Mouse (Mus musculus) neural tube, embryonic 13.5 days (tissue): ENCODE measurements around the gene Mlycd. TPM values are rescaled to one million over a fixed set of nuclear protein-coding genes. Genes with fewer than 3 reads are reported as not detected.

Source experiments
- ATAC-seq: fragments of 200-750 bp; cut with Nextera tagmentation; 2 replicates; pipeline ENCODE4 v1.8.0; 2017; ENCODE audit warnings: low read depth, mild to moderate bottlenecking, moderate TSS enrichment, moderate library complexity
- H3K27ac ChIP-seq: fragments of 300-500 bp; sonication (generic); replicated peaks from 2 replicates; pipeline ENCODE4 v1.5.1; 2015; ENCODE audit warnings: moderate library complexity, mild to moderate bottlenecking, inconsistent platforms
- H3K27me3 ChIP-seq: fragments of 300-500 bp; sonication (generic); 2 replicates; pipeline ENCODE4 v1.6.1; 2015; ENCODE audit warnings: mild to moderate bottlenecking, inconsistent platforms
- H3K36me3 ChIP-seq: fragments of 300-500 bp; sonication (generic); 2 replicates; pipeline ENCODE4 v1.6.1; 2015; ENCODE audit warnings: mild to moderate bottlenecking, inconsistent platforms
- H3K4me1 ChIP-seq: fragments of 300-500 bp; sonication (generic); replicated peaks from 2 replicates; pipeline ENCODE4 v1.6.1; 2015; ENCODE audit warnings: inconsistent platforms
- H3K4me2 ChIP-seq: fragments of 300-500 bp; sonication (generic); 2 replicates; pipeline ENCODE4 v1.6.1; 2015; ENCODE audit warnings: inconsistent platforms, mild to moderate bottlenecking, moderate library complexity
- H3K4me3 ChIP-seq: fragments of 300-500 bp; sonication (generic); 2 replicates; pipeline ENCODE4 v1.5.1; 2015; ENCODE audit warnings: mild to moderate bottlenecking, inconsistent platforms
- H3K9ac ChIP-seq: fragments of 300-500 bp; sonication (generic); 2 replicates; pipeline ENCODE4 v1.6.1; 2015; ENCODE audit warnings: moderate library complexity, mild to moderate bottlenecking, inconsistent platforms
- H3K9me3 ChIP-seq: fragments of 300-500 bp; sonication (generic); 2 replicates; pipeline ENCODE4 v1.6.1; 2016; ENCODE audit warnings: inconsistent platforms
- WGBS: fragments of 180-500 bp; shearing (Covaris S2); methylation state at CpG from one replicate; pipeline ENCODE4 v1.1.7; 2015; 5-methylcytosine and 5-hydroxymethylcytosine counted together
- polyA plus RNA-seq: library from polyadenylated mRNA; unstranded; fragments of >200 nt; fragmentation: Nextera tagmentation; extraction: Ambion mirVana; gene quantifications from 2 replicates; pipeline ENCODE4 v1.2.1, GENCODE M21; 2015

The Mlycd gene
- polyA plus RNA-seq, 1 experiment from 2014 or later = 15.6 TPM

DNA sequence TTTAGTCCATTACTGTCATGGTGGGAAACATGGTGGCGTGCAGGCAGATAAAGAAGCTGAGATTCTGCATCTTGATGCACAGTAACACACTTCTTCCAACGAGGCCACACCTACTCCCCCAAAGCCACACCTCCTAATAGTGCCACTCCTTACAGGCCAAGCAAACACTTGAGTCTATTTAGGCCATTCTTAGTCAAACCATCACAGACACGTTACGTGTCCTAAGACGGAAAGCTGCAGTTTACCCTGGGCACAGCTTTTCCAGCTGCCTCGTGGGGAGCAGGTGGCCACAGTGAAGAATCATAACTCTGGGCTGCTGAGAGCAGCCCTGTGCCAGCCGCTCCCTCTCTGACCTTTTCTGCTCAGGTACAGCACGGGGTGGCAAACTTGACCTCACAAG is 13.6 kb downstream of the Mlycd start:
- H3K9ac ChIP-seq = no peak overlapping the region
- H3K36me3 ChIP-seq = peaks cover 73% of the 10 kb centered on the region
- H3K4me1 ChIP-seq = peaks cover 4% of the 10 kb centered on the region; the same call in 1 of the 2 replicates
- H3K4me2 ChIP-seq = no peak overlapping the region
- no peaks in the 10 kb centered on the region for H3K9me3 ChIP-seq
- 0 out of 2 replicates have a peak, but pooled peaks cover 6% of the 10 kb centered on the region for H3K27me3 ChIP-seq
- no peak overlapping the region for H3K27ac ChIP-seq
- no peak overlapping the region for H3K4me3 ChIP-seq
- WGBS = 71% methylated on average over 8 of the region's 8 CpGs
- ATAC-seq = no peak

DNA sequence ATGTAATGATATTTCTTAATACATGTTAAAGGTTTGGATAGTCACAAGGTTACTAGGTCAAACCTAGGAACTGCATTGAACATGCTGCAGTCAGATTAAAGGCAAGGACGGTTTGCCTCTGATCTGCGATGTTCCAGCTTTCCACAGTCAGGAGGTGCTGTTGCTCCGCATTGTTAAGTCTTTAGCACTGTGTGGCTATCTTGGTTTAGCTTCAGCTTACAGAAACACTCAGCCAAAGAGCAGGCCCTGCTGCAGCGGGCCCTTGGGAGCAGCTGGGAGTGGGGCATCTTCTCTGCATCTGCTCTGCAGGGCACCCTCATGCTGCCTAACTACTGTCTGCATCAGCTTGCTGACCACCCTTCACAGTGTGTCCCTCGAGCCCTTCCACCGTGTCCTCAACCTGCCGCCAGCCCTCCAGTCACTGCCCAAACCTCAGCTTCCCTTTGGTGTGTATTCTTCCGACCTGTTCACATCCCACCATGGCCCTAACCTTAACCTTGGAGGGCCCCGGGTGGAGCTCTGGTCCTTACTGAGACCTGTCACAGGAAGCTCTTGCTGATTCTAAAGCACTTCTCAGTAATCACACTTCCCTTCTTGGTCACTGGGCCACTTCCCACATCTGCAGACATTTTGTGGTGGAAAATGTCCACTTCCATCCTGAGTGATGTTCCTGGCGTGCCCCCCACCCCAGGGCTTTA is 17.5 kb downstream of the Mlycd start:
- Histone ChIP-seq H3K4me1 (peaks cover 13% of the 10 kb centered on the region; the same call in 1 of the 2 replicates), H3K27ac (no peak overlapping the region; the same call in 1 of the 2 replicates), H3K9me3 (no peaks in the 10 kb centered on the region), H3K4me2 (no peak overlapping the region), H3K9ac (no peak overlapping the region), H3K4me3 (no peak overlapping the region), H3K36me3 (peaks cover 47% of the 10 kb centered on the region), H3K27me3 (peaks cover 15% of the 10 kb centered on the region; the same call in 1 of the 2 replicates)
- WGBS = 61% methylated on average over 10 of the region's 10 CpGs
- ATAC-seq = no peak

DNA sequence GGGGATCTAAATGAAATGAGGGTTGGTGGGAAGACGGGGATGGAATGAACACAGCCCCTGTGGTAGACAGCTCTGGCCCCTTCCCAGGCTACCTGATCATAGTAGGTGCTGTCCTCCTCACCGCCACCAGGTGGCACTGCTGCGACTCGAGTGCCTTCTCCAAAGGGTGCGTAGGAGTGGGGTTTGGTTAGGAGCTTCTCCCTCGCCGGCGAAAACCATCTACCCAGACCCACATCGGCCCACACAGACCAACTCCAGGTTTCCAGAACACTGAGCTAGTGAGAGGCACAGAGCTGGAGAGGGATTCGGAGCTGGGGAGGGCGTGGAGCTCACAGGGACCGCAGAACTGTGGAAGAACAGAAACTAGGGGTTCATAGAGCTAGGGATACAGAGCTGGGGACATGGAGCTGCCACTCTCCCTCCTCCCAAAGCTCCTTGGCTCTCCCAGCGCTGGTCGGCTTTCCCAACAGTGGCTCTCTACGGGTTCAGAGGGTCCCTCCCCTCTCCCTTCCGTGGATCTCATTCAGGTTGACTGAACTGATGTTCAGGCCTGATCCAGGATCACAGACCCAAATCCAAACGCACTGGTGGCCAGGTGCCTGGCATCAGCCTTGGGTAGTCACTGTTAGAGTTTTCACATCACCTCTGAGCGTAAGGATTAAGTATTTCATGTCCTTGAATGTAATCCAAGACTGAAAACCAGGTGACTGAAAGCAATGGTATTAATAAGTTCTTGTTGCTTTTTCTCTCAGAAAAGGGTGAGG is 18.2 kb downstream of the Mlycd start:
- no peaks in the 10 kb centered on the region for H3K9me3 ChIP-seq
- H3K4me1 ChIP-seq = peaks cover 13% of the 10 kb centered on the region; the same call in 1 of the 2 replicates
- ATAC-seq = peak; percentile 83
- peak overlapping the region; percentile 59; the same call in 1 of the 2 replicates for H3K9ac ChIP-seq
- no peak overlapping the region for H3K4me3 ChIP-seq
- no peak overlapping the region for H3K27ac ChIP-seq
- 13% methylated on average over 18 of the region's 18 CpGs for WGBS
- peaks cover 15% of the 10 kb centered on the region; the same call in 1 of the 2 replicates for H3K27me3 ChIP-seq
- peaks cover 40% of the 10 kb centered on the region for H3K36me3 ChIP-seq
- H3K4me2 ChIP-seq = peak overlapping the region; percentile 48

DNA sequence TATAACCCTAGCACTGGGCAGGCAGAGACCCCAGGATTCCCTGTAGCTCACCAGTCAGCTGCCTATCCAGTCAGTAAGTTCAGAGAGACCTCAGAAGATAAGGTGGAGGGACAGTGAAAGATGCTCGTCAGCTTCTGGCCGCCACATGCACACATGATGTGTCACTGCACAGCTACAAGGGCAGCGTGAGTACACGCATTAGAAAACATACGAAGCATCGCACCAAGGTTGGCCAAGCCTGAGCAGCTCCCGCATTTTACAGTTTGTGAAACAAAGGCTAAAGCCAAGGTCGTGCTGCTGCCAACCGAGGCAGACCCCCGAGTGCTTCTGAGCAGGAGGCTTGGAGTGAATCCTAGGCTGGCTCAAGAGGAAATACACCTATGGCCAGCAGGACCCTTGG is 18.9 kb downstream of the Mlycd start:
- Histone ChIP-seq H3K27me3 (peaks cover 15% of the 10 kb centered on the region; the same call in 1 of the 2 replicates), H3K36me3 (peaks cover 33% of the 10 kb centered on the region), H3K4me2 (no peak overlapping the region), H3K4me1 (peaks cover 13% of the 10 kb centered on the region; the same call in 1 of the 2 replicates), H3K27ac (no peak overlapping the region), H3K9ac (no peak overlapping the region), H3K9me3 (no peaks in the 10 kb centered on the region), H3K4me3 (no peak overlapping the region)
- 85% methylated on average over 10 of the region's 10 CpGs for WGBS
- no peak for ATAC-seq

DNA sequence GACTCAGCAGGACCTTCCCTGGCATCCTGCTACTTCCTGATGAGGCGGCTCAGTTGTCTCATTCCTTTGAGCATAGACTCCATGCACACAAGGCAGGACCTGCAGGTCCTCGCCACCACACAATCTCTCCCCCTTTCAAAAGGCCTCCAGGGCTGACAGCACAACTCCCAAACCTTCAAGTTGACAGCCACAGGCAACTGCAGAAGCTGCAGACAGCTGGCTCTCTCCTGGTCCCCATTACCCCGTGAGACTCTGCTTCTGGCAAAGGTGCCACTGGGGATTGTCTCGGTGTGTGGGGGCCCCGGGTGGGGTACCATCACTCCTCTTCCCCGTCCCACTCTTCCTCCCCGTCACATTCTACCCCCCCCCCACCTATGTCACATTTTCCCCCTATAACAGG is 25.6 kb downstream of the Mlycd start:
- 67% methylated on average over 7 of the region's 7 CpGs for WGBS
- Histone ChIP-seq H3K4me1 (peaks cover 18% of the 10 kb centered on the region), H3K9me3 (no peaks in the 10 kb centered on the region), H3K4me2 (no peak overlapping the region), H3K27me3 (no peaks in the 10 kb centered on the region), H3K9ac (no peak overlapping the region), H3K4me3 (no peak overlapping the region), H3K36me3 (no peaks in the 10 kb centered on the region), H3K27ac (no peak overlapping the region)
- ATAC-seq = no peak

DNA sequence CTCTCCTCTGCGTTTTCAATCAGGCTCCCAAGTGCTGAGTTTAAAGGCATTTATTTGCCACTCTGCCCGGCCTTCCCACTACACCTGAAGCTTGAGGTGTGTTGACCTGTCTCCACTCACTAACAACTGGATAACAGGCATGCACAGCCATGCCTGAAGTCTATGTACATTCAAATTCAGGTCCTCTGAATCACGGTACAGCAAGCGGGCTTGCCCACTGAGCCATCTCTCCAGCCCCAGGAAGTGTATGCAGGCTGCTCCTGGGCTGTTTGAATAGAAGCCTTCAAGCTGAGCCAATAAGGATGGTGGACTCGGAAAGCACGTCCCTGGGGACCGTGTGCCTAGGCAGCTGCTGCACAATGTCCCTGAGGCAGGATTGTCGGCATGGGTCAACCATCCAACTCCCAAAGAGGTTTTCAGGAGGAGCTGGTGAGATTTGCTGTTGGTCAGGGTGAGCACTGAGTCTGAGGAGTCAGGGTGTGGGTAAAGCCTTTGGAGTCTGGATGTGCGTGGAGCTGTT is 27.0 kb downstream of the Mlycd start:
- Histone ChIP-seq H3K27ac (no peak overlapping the region; the same call in 1 of the 2 replicates), H3K4me1 (peaks cover 12% of the 10 kb centered on the region), H3K27me3 (no peaks in the 10 kb centered on the region), H3K4me2 (no peak overlapping the region), H3K4me3 (no peak overlapping the region), H3K9ac (no peak overlapping the region), H3K36me3 (no peaks in the 10 kb centered on the region), H3K9me3 (no peaks in the 10 kb centered on the region)
- WGBS = 61% methylated on average over 9 of the region's 9 CpGs
- ATAC-seq = no peak

DNA sequence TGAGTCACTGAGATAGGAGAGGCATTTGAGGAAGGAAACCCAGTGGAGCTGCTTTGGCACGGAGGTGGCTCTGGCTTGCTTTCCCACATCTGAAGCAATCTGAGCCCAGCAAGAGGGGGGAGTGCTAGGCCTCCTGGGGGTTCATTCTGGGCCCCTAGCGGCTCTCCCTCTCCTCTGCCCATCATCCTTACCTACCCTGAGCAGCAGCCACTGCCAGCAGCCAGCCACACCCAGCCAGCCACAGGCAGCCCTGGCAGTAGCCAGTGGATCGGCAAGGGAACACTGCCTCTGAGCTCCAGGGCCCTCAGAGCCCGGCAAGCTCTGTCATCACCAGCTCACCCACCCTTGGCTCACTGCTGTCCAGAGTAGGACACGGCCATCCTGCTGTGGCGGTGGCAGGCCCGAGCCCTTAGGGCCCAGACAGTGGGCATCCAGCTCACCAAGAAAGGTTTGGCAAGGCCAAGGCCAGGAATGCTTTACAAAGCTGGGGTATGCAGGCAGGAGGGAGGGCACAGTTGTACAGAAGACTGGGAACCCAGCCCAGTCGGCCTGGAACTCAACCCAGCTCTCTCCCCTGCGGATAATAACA is 27.5 kb downstream of the Mlycd start:
- Histone ChIP-seq H3K9ac (no peak overlapping the region), H3K4me1 (peaks cover 12% of the 10 kb centered on the region), H3K9me3 (no peaks in the 10 kb centered on the region), H3K4me2 (no peak overlapping the region), H3K27ac (peak overlapping the region; percentile 28; the same call in 1 of the 2 replicates), H3K36me3 (no peaks in the 10 kb centered on the region), H3K4me3 (no peak overlapping the region), H3K27me3 (no peaks in the 10 kb centered on the region)
- WGBS = 61% methylated on average over 9 of the region's 9 CpGs
- ATAC-seq = no peak

DNA sequence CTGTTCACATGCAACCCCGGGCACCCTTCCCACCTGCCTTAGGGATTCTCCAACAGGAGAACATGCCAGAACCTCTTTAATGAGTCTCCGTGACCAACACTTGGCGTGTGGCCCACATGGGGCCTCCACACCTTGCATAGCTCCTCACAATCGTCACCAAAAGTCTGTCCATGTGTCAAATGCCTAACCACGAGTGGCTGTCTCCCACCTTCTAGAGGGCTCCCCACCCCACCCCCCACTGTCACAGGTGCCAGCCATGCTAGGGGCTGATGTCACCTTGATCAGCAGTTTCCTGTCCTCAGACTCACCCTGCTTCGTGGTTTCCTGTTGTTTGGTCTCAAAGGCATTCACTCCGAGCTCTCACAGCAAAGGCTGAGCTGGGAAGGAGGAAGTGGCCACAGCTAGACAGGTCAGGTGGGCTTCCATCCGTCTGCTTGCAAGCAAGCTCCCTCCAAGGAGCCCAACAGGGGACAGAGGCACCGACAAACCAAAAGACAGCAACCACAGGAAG is 29.0 kb downstream of the Mlycd start:
- H3K4me2 ChIP-seq = no peak overlapping the region

DNA sequence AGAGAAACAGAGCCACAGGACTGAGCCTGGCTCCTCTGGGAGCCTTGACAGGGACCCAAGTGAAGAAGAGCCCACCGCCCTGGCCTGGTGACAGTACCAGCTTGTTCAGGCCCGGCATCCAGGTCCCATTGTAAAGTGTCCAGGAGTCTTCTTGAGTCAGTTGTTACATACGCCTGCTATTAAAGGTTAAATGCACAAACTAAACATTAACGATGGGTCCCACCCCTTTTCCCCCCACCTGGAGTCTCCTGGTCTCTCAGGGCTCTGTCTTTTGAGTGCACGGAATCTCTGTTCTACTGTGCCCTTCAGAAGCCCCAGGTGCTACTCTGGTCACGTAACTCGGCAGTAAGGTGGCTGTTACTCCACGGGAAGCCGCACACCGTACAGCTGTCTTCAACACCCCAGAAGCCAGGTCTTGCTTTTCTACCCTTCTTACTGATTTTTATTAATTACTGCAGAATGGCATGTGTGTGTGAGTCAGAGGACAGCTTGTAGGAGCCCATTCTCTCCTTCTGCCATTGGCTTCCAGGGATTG is 29.6 kb downstream of the Mlycd start:
- Histone ChIP-seq H3K9me3 (no peaks in the 10 kb centered on the region), H3K27ac (peak overlapping the region; percentile 62), H3K4me3 (no peak overlapping the region), H3K4me2 (no peak overlapping the region), H3K4me1 (peaks cover 12% of the 10 kb centered on the region), H3K27me3 (no peaks in the 10 kb centered on the region), H3K36me3 (no peaks in the 10 kb centered on the region), H3K9ac (no peak overlapping the region)
- no peak for ATAC-seq
- WGBS = 92% methylated on average over 10 of the region's 10 CpGs

More for the DNA sequence above, 29.0 kb downstream of the Mlycd start:
- H3K36me3 ChIP-seq = no peaks in the 10 kb centered on the region
- peaks cover 12% of the 10 kb centered on the region for H3K4me1 ChIP-seq
- no peak overlapping the region for H3K4me3 ChIP-seq
- no peak for ATAC-seq
- peak overlapping the region; percentile 62 for H3K27ac ChIP-seq
- H3K9ac ChIP-seq = no peak overlapping the region
- no peaks in the 10 kb centered on the region for H3K27me3 ChIP-seq
- 68% methylated on average over 9 of the region's 9 CpGs for WGBS
- H3K9me3 ChIP-seq = no peaks in the 10 kb centered on the region

DNA sequence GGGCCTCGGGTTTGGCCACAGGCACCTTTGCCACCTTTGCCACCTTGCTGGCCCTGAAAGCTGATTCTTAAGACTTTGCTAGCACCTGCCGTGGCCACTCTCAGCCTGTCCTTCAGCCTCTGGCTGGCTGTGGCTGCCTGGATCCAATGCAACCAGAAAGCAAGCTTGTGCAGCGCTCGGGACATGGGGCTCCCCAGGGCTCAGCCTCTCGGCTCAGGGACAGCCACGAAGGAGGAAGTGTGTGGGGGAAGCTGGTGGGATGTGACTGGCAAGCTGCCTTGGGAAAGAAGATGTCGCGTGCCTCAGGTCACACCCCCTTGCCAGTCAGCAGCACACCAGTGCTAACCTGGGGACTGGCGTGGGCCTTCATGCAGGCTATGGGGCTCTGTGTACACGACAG is 30.1 kb downstream of the Mlycd start:
- 81% methylated on average over 10 of the region's 10 CpGs for WGBS
- Histone ChIP-seq H3K27ac (peak overlapping the region; percentile 62), H3K4me1 (peaks cover 12% of the 10 kb centered on the region), H3K36me3 (no peaks in the 10 kb centered on the region), H3K4me2 (no peak overlapping the region), H3K9ac (no peak overlapping the region), H3K9me3 (no peaks in the 10 kb centered on the region), H3K27me3 (no peaks in the 10 kb centered on the region), H3K4me3 (no peak overlapping the region)
- ATAC-seq = no peak

DNA sequence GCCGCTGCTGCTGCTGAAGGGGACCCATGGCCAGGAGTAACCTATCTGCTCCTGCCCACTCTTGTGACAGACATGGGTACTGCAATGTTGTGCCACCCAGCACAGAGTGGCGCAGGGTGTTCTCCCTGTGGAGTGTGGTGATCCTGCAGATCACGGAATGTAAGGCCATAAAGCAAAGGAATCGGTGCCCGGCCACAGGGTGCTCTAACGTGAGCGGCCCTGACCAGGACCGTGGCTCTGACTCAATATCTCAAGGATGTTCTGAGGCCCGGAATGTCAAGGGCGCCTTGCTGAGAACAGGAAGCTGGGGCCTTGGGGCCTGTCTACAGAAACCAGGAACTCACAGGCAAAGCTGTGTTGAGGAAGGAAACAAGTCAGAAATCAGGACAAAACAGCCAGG is 30.9 kb downstream of the Mlycd start:
- no peak overlapping the region for H3K4me2 ChIP-seq
- H3K9ac ChIP-seq = no peak overlapping the region
- peaks cover 12% of the 10 kb centered on the region for H3K4me1 ChIP-seq
- 83% methylated on average over 10 of the region's 10 CpGs for WGBS
- no peaks in the 10 kb centered on the region for H3K9me3 ChIP-seq
- no peaks in the 10 kb centered on the region for H3K27me3 ChIP-seq
- H3K36me3 ChIP-seq = no peaks in the 10 kb centered on the region
- no peak overlapping the region for H3K4me3 ChIP-seq
- H3K27ac ChIP-seq = peak overlapping the region; percentile 74
- ATAC-seq = no peak
